Mouse (Mus musculus): ENCODE measurements at regions not wholly inside any gene's neighbourhood (a gene's known extent, or its start where the extent isn't known, plus 50 kb on each side); places are given as distances from the start of the nearest gene placed in this dataset.

DNA sequence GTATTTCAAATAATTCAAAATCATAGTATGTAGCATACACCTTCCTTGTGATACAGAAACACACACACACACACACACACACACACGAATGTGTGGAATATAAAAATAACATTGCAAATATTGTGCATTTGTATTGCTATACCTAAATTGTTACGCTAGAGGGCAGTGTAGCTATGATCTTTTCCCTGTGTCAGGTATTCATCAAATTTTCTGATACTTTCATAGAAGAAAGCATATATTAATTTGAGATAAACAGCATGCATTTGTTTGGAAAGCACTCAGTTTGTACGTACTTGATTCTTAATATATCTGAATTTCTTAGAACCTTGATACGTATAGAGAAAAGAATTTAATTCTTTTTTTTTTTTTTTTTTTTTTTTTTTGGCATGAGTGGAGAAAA lies 1700.9 kb upstream of the Sel1l start:
- intact Hi-C loops (cut with DNase I), result no loop called here
- peak; percentile 6 to 18 for DNase-seq (ENCODE audit: low spot score in 2 of 2)

DNA sequence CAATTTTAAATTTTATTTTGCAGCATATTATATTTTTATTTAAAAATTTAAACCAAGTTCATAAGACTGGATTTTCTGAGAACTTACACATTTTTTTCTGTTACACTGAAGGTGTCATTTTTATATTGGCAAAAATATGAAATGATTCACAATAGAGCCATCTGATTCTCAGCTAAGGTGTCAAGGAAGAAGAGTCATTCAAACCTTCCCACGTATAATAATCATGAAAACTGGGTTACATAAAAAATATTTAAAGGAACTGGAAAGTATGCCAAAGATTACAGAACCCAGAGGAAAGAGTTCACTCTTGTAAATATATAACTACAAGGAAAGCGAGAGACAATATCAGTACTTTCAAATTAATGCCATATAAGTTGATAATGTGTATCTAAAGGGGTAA lies 1674.5 kb upstream of the Sel1l start:
- intact Hi-C loops (cut with DNase I), result no loop called here

DNA sequence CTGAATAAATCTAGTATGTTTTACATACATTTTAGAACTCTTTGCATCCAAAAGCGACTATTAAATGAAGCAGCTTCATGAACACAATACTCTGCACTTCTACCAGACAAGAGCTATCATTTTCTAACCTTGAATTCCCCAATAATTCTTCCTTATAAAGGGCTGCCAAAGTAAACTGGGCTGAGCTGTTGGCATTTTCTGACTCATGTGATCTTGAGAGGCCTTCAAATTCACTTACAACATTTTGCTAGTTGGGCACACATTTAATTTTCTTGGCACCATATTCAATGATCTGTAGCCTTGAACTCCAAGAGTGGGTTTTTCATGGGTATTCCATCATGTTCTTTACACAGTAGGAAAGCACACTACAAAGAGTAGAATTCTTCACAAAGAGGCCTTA lies 1637.4 kb upstream of the Sel1l start:
- intact Hi-C loops (cut with DNase I), result no loop called here
- DNase-seq (ENCODE audit: low spot score in 2 of 2), result no peak

More for the DNA sequence above, 1674.5 kb upstream of the Sel1l start:
- peak in 1 of 2 experiments; percentile 26 for DNase-seq (ENCODE audit: low spot score in 2 of 2)

DNA sequence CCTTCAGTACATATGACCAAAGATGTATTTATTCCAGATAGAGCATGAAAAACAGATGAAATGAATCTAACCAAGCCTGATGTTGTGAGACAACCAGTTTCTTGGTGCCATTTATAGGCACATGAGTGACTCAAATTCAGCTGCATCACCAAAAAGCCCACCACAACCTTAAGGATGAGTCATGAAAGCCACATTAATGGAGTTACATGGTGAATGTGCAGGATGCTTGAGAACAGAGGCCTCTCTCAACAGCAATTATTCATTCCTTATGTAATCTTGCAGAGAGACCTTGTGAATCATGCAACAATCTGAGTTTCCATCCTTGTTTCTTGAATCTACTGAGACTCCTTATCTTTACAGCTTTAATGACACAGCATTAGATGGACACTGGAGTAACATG lies 1613.1 kb upstream of the Sel1l start:
- DNase-seq (ENCODE audit: low spot score in 2 of 2), result peak in 1 of 2 experiments; percentile 39
- intact Hi-C loops (cut with DNase I), result no loop called here

DNA sequence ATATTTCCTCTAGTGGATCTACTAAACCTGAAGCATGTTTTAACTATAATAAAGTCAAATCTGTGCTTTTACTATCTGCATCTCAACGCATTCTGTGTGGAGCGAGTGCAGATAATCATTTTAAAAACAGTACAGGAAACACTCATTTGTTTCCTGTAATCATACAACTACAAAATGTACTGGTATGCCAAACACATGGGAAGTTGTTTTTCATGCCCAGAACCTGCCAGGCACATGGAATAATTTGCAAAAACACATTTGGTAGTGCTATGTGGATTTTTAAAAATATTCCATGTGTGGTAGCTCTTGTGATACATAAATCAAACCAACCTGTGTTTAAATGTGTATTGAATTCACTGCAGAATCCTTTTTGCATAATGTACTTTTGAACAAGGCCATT lies 1600.5 kb upstream of the Sel1l start:
- DNase-seq (ENCODE audit: low spot score in 2 of 2), result no peak
- intact Hi-C loops (cut with DNase I), result no loop called here

DNA sequence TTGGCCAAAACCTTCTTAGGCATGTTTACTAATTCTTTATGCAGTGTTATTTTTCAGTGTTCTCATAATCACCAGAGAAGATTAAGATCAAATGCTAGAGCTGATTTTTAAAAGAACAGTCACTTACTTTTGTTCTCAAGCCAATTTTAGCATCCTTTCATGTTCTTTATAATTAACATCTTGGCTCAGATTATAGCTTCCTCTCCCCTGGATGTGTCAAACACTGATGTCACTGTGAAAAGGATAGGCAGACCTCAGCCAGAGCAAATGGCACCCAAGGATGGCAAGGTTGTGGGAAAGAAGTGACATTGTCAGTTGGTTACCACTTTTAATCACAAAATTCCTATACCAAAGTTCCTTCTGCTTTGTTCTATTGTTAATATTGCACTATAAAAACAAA lies 1580.3 kb upstream of the Sel1l start:
- DNase-seq (ENCODE audit: low spot score in 2 of 2), result no peak
- intact Hi-C loops (cut with DNase I), result no loop called here

DNA sequence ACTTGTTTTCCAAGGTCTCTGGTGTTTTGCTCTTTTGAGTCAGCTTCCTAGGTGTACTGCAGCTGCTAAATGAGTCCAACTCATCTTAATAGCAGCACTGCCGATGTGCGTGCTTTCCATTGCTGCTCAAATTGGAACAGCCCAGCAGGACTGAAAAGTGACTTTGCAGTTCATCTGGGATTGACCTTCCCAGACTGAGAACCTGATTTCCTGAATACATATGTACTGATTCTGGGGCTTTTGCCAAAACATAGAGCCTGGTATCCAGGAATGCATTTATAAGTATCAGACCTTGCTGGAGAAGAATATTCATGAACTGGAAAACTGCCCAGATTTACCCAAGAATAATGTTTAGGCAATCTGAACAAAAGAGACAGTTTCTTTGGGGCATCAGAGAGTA lies 1579.0 kb upstream of the Sel1l start:
- intact Hi-C loops (cut with DNase I), result no loop called here
- DNase-seq (ENCODE audit: low spot score in 2 of 2), result no peak

DNA sequence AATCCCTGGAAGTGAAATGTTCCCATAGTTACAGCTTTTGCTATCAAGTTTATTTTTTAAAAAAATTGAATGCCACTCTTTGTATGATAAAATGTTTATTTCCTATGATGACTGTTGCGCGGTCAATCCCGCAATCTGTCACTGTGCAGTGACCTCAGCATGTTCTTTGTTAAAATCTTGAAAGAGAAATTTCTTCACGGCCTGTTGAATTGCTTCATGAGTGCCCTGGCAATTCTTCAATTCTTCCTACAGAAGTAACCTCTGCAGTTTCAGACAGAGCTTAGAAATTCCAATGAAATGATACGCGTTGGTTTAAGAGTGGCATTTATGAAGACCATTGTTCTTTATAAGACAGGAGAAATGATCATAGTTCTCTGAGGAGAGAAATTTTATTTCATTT lies 1567.4 kb upstream of the Sel1l start:
- DNase-seq (ENCODE audit: low spot score in 2 of 2), result no peak
- intact Hi-C loops (cut with DNase I), result no loop called here

DNA sequence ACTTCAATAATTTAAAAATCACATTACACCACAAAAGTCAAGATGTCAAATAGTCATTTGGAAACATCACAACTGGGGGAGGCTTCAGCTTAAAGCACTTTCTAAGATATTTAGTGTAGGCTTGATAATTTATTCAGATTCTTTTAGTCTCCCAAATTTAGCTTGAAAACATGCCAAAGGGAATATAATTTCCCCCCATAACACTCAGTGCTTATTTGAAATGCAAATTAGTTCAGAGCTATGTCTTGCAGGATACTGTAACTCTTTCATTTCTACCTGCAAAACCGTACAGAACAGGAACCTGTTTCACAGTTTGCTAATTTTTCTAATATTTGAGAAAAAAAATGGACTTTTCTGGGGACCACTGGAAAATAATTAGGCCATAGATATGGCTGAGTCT lies 1566.8 kb upstream of the Sel1l start:
- intact Hi-C loops (cut with DNase I), result no loop called here
- DNase-seq (ENCODE audit: low spot score in 2 of 2), result peak in 1 of 2 experiments; percentile 45

DNA sequence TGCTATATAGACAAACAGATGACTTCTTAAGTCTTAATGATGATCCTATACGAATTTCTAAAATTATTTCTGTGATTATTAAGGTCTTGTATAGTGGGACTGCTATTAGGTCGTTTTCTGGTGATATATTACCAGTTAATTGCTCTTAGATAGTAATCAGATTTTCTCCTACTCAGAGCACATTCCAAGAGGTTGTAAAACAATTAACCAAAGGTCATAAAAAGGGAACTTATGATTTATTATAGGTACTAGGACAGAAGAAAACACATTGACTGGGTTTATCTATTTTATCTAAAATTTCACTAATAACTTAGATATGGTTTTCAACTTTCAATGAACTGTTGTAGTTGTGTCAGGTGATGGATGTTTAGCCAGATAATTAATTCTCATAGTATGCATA lies 1536.6 kb upstream of the Sel1l start:
- intact Hi-C loops (cut with DNase I), result no loop called here
- DNase-seq (ENCODE audit: low spot score in 2 of 2), result no peak

DNA sequence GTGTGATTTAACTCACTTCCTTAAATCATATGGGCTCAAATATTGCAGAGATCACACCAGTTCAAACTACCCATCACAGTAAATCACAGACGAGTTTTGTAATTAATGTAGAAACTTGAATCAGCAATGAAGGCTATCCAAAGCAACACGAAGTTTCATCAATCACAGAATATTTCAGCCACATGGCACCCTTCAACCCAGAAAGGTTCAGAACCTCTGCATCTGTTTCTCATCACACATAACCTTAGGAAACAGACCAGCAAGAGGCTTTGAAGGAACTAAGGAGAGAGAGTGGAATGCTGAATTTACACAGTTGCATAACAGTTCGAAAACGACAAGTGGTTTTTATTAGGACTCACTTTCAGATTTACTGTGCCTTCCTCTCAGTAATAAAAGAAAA lies 1494.0 kb upstream of the Sel1l start:
- intact Hi-C loops (cut with DNase I), result no loop called here
- no peak for DNase-seq (ENCODE audit: low spot score in 2 of 2)

DNA sequence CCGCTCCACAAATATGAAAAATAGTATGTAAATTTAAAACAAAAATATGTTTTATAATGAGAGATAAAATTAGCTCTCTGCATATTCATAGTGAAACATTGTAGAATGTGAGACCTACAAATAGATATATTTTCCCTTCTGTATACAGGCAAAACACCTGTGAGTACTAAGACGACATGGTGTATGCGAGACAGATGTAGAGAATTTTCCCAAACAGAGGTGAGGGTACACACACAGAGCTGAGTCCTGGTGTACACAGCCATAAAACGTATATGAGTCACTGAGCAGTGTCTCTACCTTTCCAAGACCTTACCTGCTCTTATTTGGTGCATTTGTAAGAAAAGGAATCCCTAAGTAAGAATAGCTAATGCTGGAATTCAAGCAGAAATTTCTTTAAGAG lies 1493.6 kb upstream of the Sel1l start:
- intact Hi-C loops (cut with DNase I), result no loop called here
- no peak for DNase-seq (ENCODE audit: low spot score in 2 of 2)

DNA sequence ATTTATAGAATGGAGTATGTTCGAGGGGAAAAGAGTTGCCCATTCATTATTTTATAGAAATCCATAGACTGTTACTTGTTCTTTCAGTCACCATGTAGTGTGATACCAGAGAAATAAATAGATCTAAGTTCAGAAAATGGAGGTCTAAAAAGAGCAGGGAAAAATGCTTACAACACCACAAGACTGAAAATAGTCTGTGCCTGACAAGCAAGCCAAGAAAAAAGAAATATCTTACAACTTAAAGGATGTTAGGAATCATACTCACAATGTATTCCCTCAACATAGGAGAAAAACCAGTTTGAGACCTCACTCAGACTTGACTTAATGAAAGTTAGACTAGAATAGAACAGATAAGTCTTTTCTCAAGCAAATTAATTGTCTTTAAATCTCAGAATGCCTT lies 1486.6 kb upstream of the Sel1l start:
- intact Hi-C loops (cut with DNase I), result no loop called here

DNA sequence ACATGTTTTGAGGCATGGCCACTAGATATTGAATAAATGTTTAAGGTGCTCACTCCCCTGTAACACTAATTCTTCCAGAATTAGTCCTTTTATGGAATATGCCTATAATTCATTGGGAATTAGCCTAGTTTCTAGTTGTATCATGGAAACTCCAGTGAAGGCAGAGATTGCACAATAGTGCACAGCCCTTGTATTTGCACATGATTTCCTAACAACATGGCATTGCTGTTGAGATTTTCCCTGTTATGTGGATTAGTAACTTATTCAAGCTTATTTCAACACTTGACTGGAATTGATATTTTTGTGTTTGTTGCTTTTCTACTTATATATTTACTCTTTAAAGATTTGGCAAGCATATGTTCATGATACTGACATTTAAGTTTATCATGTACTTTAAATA lies 1463.3 kb upstream of the Sel1l start:
- no peak for DNase-seq (ENCODE audit: low spot score in 2 of 2)
- intact Hi-C loops (cut with DNase I), result no loop called here

More for the DNA sequence above, 1486.6 kb upstream of the Sel1l start:
- no peak for DNase-seq (ENCODE audit: low spot score in 2 of 2)

DNA sequence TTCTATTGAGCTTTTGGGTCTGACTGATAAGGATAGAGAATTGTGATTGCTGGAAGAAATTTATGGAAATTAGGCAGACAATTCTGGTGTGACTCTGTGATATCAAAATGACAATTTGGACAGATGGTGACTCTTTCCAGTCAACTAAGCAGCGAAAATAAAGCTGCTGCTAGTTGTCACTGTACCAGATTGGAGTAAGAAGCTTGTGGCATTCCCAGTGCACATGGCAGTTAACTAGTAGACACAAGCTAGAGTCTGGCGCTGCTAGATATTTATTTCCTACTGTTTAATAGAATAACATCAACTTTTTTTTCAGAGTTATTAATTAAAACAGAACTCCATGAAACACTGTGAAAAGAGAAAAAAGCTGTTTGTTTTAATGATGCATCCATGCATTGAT lies 1432.9 kb upstream of the Sel1l start:
- intact Hi-C loops (cut with DNase I), result no loop called here
- DNase-seq (ENCODE audit: low spot score in 2 of 2), result no peak

DNA sequence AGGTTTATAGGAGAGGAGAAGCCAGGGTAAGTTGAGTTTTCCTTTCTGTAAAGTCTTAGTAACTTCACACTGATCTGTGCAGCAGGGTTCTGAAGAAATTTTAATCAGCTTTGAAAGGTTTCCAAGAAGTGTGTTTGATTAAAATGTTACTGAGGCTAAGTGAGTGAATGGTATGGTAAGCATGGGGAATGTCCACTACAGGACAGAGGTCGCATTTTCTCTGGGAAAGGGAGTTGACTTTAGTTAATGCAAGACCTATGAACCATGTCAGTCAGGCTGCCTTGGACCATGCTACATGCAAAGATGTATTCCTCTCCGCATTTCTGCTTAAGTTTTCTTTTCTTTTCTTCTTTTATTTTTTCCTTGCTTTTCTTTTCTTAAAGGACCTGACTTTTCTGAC lies 1424.7 kb upstream of the Sel1l start:
- no peak for DNase-seq (ENCODE audit: low spot score in 2 of 2)
- intact Hi-C loops (cut with DNase I), result no loop called here

DNA sequence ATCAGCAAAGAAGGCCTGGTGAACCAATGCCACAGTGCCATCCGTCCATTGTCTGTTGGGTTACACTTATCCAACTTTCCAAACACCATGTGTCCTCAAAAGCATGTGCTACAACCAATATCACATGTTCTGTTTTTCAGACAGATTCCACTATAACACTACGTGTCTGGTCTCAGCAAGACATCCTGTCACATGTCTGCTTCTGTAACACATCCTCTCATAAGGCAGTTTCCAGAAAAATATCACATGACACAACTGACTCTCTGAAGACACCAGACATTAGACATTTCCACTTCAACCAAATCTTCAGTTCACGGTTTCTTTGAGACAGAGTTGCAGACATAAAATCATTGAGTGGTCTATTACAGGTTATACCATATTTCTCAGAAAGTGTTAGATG lies 1381.3 kb upstream of the Sel1l start:
- no peak for DNase-seq (ENCODE audit: low spot score in 2 of 2)

DNA sequence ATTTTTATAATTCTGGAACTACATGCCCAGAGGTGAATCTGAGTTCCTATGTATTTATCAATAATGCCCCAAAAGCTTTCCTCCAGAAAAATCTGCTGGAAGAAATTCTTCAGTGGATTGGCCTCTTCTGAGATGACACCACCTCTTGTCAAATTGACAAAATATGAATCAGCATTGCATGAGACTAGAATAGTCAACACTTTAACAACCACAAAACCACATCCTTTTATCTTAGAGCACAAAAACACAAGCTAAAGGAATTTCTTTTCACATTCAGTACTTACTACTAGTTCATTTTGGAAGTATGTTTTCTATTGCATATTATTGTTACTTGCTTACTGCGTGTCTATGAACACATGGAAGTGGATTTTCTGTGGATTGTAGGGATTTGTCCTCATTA lies 1377.9 kb upstream of the Sel1l start:
- DNase-seq (ENCODE audit: low spot score in 2 of 2), result no peak
- intact Hi-C loops (cut with DNase I), result no loop called here

More for the DNA sequence above, 1381.3 kb upstream of the Sel1l start:
- intact Hi-C loops (cut with DNase I), result no loop called here

DNA sequence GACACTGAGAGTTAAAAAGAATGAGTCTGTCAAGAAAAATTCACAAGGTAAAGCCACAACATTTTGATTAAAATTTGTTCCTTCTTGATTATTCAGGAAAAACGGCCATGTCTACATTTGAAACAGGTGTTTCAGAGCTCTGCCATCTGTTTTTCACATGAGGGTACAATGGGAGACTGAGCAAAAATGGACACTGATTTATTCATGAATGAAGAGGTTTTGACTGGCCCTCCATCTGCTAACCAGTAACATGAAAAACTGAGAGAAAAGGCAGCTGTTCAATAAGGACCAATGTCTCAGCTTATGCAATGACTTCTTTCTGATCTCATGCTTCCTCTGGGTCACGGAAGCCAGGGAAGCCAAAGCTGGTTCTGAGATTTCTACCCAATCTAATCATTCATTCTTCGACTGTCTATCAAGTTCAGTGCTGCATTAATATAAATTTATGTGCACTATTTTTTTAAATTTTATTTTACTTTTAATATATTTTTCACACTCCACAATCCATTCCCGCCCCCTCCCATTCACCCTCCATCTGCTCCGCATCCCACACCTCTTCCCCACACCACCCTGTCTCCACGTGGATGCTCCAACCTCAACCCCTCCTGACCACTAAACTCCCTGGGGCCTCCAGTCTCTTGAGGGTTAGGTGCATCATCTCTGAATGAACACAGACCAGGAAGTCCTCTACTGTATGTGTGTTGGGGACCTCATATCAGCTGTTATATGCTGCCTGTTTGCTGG lies 1372.4 kb upstream of the Sel1l start:
- DNase-seq (ENCODE audit: low spot score in 2 of 2), result peak in 1 of 2 experiments; percentile 5
- intact Hi-C loops (cut with DNase I), result no loop called here

DNA sequence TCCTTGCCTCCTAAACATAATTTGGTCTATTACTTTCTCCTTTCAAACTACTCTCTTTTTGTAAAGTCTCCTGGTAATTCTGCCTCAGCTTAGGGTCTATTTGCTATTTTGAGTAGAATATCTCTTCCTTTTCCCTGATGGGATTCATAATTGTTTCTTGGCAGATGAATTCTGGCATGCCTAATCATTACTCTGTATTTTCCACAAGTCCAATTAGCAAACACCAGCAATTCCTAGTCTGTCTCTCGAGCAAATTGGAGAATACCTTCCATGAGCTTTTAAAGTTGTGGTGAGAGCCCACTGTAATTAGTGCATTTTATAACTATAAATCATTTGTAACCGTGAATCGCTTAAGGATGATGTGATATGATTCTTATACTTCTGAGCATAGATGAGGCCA lies 1358.6 kb upstream of the Sel1l start:
- intact Hi-C loops (cut with DNase I), result no loop called here
- DNase-seq (ENCODE audit: low spot score in 2 of 2), result no peak

DNA sequence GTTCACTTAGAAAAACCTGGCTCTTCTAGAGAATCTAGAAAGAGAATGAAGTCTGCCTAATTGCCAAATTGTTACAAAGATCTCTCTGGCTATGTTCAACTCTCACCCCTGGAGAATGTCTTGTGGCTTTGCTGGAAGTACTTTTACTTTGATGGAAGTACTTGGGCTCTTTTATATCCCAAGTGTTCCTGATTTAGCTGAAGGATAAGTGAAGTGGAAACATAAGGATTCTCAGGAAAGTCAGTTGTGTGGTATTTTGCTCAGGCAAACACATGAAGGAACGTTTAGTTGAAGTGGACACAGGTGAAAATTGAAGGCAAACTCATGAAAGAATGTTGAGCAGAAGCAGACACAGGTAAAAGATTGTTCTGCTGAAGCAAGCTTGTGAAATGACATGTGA lies 1340.0 kb upstream of the Sel1l start:
- intact Hi-C loops (cut with DNase I), result no loop called here
- no peak for DNase-seq (ENCODE audit: low spot score in 2 of 2)

DNA sequence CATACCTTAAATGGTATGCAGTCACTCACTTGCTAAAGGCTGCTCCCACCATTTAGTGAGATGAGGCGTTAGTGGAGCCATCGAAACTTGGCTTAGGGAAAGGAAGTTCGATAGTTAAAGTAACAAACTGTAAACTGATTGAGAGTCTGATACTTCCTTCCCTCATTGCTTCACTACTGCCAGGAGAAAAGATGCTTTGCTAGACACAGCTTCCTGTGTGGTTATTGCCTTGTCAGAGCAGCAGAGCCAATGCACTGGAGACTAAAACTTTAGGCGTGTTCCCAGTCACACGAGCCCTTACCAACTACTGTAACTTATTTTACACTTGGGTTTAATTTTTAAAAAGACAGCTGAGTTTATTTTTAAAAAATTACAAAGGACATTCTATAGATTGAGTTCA lies 1324.8 kb upstream of the Sel1l start:
- no peak for DNase-seq (ENCODE audit: low spot score in 2 of 2)
- intact Hi-C loops (cut with DNase I), result no loop called here

Measured in left cerebral cortex, postnatal 25 days (tissue).